ENCODE assay signal across 16 mouse cellular contexts in genomic region chr7:109542364-109542628, GRCm38 (mm10). TPM values are rescaled to one million over a fixed set of nuclear protein-coding genes. Genes with fewer than 3 reads are reported as not detected.
DNase-seq lines count a peak whose midpoint lies in the region; ATAC-seq and TF ChIP-seq lines count a peak whose summit lies in the region.
"Had no signal": no experiment of that assay in that cellular context is flagged by ENCODE, and none has a peak within 500 bp of the region (broad histone marks: within the 10 kb centered on the region; RNA-seq: fewer than 3 reads in every experiment).

No protein-coding gene starts in this region.

- ATAC-seq in heart, embryonic 11.5 days (replicated peaks; ENCODE audit: insufficient number of reproducible peaks, low FRiP score, low TSS enrichment) = no peak
- no peak for ATAC-seq in kidney, embryonic 16.5 days (ENCODE audit: low FRiP score, low TSS enrichment)
- ATAC-seq in midbrain, embryonic 11.5 days (ENCODE audit: low FRiP score) = no peak
- no peak for ATAC-seq in midbrain, embryonic 15.5 days (replicated peaks)
- no peak for ATAC-seq in stomach, postnatal 0 days (ENCODE audit: low FRiP score, low TSS enrichment)
- ATAC-seq: forebrain, embryonic 13.5 days had no signal

- no peak for TF ChIP-seq EP300 in heart, adult 2 months (IDR thresholded peaks at IDR 0.05; ENCODE audit: insufficient read depth, low read depth, low read length)
- TF ChIP-seq EP300 in stomach, postnatal 0 days (optimal IDR thresholded peaks at IDR 0.05) = no peak

- peaks cover 37% of the 10 kb centered on the region for H3K36me3 ChIP-seq in heart, adult 2 months (ENCODE audit: control insufficient read depth, insufficient read depth, low read length)
- H3K36me3 ChIP-seq in heart, embryonic 11.5 days (ENCODE audit: control insufficient read depth, insufficient read depth, low read length) = peaks cover 20% of the 10 kb centered on the region
- peaks cover 23% of the 10 kb centered on the region for H3K36me3 ChIP-seq in kidney, embryonic 16.5 days (ENCODE audit: insufficient read depth, low read length)
- no peaks in the 10 kb centered on the region for H3K36me3 ChIP-seq in midbrain, embryonic 11.5 days (ENCODE audit: control insufficient read depth, insufficient read depth, low read length)
- H3K36me3 ChIP-seq in midbrain, embryonic 15.5 days (replicated peaks) = no peaks in the 10 kb centered on the region
- peaks cover 19% of the 10 kb centered on the region for H3K36me3 ChIP-seq in stomach, postnatal 0 days (ENCODE audit: control insufficient read depth, insufficient read depth, low read length)

- H3K79me2 ChIP-seq in heart, adult 2 months (replicated peaks; ENCODE audit: control insufficient read depth, insufficient read depth, low read length) = no peaks in the 10 kb centered on the region

- no peak for DNase-seq in heart, adult 2 months
- DNase-seq in kidney, postnatal 4 days = no peak
- peak; percentile 57 for DNase-seq in midbrain, embryonic 11.5 days (ENCODE audit: low spot score, missing footprints)
- no peak for DNase-seq in stomach, postnatal 0 days (ENCODE audit: low spot score)
- DNase-seq in ovary, postnatal 10 days (ENCODE audit: low spot score) = no peak
- DNase-seq: adrenal gland, adult 8-10 months; B cell, adult 2 months; heart, postnatal 10 days; lung, postnatal 4 days; thymus, adult 2 months had no signal

- no peak for TF ChIP-seq POLR2A in heart, adult 2 months (IDR thresholded peaks at IDR 0.05; ENCODE audit: insufficient read depth, low read depth, low read length)

- peak overlapping the region; percentile 10; the same call in 1 of the 2 replicates for H3K9ac ChIP-seq in heart, adult 2 months (ENCODE audit: low read depth, low read length)
- H3K9ac ChIP-seq in heart, embryonic 11.5 days (ENCODE audit: low read depth, low read length) = no peak overlapping the region
- H3K9ac ChIP-seq in kidney, embryonic 16.5 days (replicated peaks; ENCODE audit: low read length) = no peak overlapping the region
- H3K9ac ChIP-seq in midbrain, embryonic 11.5 days (ENCODE audit: low read length) = no peak overlapping the region
- H3K9ac ChIP-seq in midbrain, embryonic 15.5 days = no peak overlapping the region
- H3K9ac ChIP-seq in stomach, postnatal 0 days (ENCODE audit: low read length) = no peak overlapping the region
- H3K9ac ChIP-seq: embryonic facial prominence, embryonic 15.5 days; forebrain, embryonic 13.5 days; limb, embryonic 13.5 days had no signal

- no peak overlapping the region for H3K4me3 ChIP-seq in heart, adult 2 months
- H3K4me3 ChIP-seq in heart, embryonic 11.5 days (ENCODE audit: low read depth, low read length) = no peak overlapping the region
- H3K4me3 ChIP-seq in kidney, embryonic 16.5 days (ENCODE audit: low read length) = no peak overlapping the region
- H3K4me3 ChIP-seq in midbrain, embryonic 11.5 days (ENCODE audit: low read depth, low read length) = no peak overlapping the region
- no peak overlapping the region for H3K4me3 ChIP-seq in midbrain, embryonic 15.5 days
- H3K4me3 ChIP-seq in stomach, postnatal 0 days (ENCODE audit: low read depth, low read length) = no peak overlapping the region
- H3K4me3 ChIP-seq: embryonic facial prominence, embryonic 15.5 days; forebrain, embryonic 13.5 days; limb, embryonic 13.5 days had no signal

- H3K4me2 ChIP-seq in heart, embryonic 11.5 days = no peak overlapping the region
- no peak overlapping the region for H3K4me2 ChIP-seq in kidney, embryonic 16.5 days (replicated peaks; ENCODE audit: low read depth, low read length)
- H3K4me2 ChIP-seq in midbrain, embryonic 11.5 days = no peak overlapping the region
- H3K4me2 ChIP-seq in midbrain, embryonic 15.5 days = no peak overlapping the region
- H3K4me2 ChIP-seq in stomach, postnatal 0 days (replicated peaks; ENCODE audit: low read depth) = no peak overlapping the region
- H3K4me2 ChIP-seq: embryonic facial prominence, embryonic 15.5 days; forebrain, embryonic 13.5 days; limb, embryonic 13.5 days had no signal

- 42% methylated on average over 3 of the region's 3 CpGs for WGBS in heart, adult 2 months
- WGBS in heart, embryonic 11.5 days (ENCODE audit: insufficient replicate concordance) = 50% methylated on average over 3 of the region's 3 CpGs
- 72% methylated on average over 3 of the region's 3 CpGs for WGBS in kidney, embryonic 16.5 days
- WGBS in midbrain, embryonic 11.5 days = 96% methylated on average over 3 of the region's 3 CpGs
- 94% methylated on average over 3 of the region's 3 CpGs for WGBS in midbrain, embryonic 15.5 days
- WGBS in stomach, postnatal 0 days = 87% methylated on average over 3 of the region's 3 CpGs

- H3K9me3 ChIP-seq in heart, embryonic 11.5 days (replicated peaks; ENCODE audit: control insufficient read depth, low read length) = no peaks in the 10 kb centered on the region
- H3K9me3 ChIP-seq in kidney, embryonic 16.5 days (ENCODE audit: low read length) = no peaks in the 10 kb centered on the region
- H3K9me3 ChIP-seq in midbrain, embryonic 11.5 days (ENCODE audit: control insufficient read depth, low read length) = no peaks in the 10 kb centered on the region
- H3K9me3 ChIP-seq in midbrain, embryonic 15.5 days = no peaks in the 10 kb centered on the region
- no peaks in the 10 kb centered on the region for H3K9me3 ChIP-seq in stomach, postnatal 0 days (ENCODE audit: control insufficient read depth, low read length)
- H3K9me3 ChIP-seq: embryonic facial prominence, embryonic 15.5 days; forebrain, embryonic 13.5 days; limb, embryonic 13.5 days had no signal

- no peak for TF ChIP-seq CTCF in heart, adult 2 months (IDR thresholded peaks at IDR 0.05)
- TF ChIP-seq CTCF in stomach, postnatal 0 days (IDR thresholded peaks at IDR 0.05; ENCODE audit: low read depth) = no peak

- peaks cover 28% of the 10 kb centered on the region for H3K4me1 ChIP-seq in heart, adult 2 months (ENCODE audit: control insufficient read depth, insufficient read depth, low read length)
- 0 out of 2 replicates have a peak, but pooled peaks cover 10% of the 10 kb centered on the region for H3K4me1 ChIP-seq in heart, embryonic 11.5 days (ENCODE audit: control insufficient read depth, insufficient read depth, low read length)
- no peaks in the 10 kb centered on the region for H3K4me1 ChIP-seq in kidney, embryonic 16.5 days (ENCODE audit: insufficient read depth, low read length)
- no peaks in the 10 kb centered on the region for H3K4me1 ChIP-seq in midbrain, embryonic 11.5 days (ENCODE audit: control insufficient read depth, insufficient read depth, low read length)
- H3K4me1 ChIP-seq in midbrain, embryonic 15.5 days = 0 out of 2 replicates have a peak, but pooled peaks cover 2% of the 10 kb centered on the region
- H3K4me1 ChIP-seq in stomach, postnatal 0 days (replicated peaks; ENCODE audit: control insufficient read depth, insufficient read depth) = no peaks in the 10 kb centered on the region
- H3K4me1 ChIP-seq: limb, embryonic 13.5 days had no signal

- intact Hi-C loops in heart, adult 2 months (cut with DNase I) = loop anchor here (2.0 kb wide), 1 partner anchor 15 kb away; no protein-coding TSS in a partner anchor

- peak overlapping the region; percentile 92 for H3K27ac ChIP-seq in heart, adult 2 months
- H3K27ac ChIP-seq in heart, embryonic 11.5 days (ENCODE audit: low read depth, low read length) = no peak overlapping the region
- peak overlapping the region; percentile 67; the same call in 1 of the 2 replicates for H3K27ac ChIP-seq in kidney, embryonic 16.5 days (ENCODE audit: low read length)
- no peak overlapping the region for H3K27ac ChIP-seq in midbrain, embryonic 11.5 days (ENCODE audit: low read depth, low read length)
- no peak overlapping the region for H3K27ac ChIP-seq in midbrain, embryonic 15.5 days
- peak overlapping the region; percentile 24; the same call in 1 of the 2 replicates for H3K27ac ChIP-seq in stomach, postnatal 0 days (replicated peaks)
- H3K27ac ChIP-seq: forebrain, embryonic 13.5 days; limb, embryonic 13.5 days had no signal

- no peaks in the 10 kb centered on the region for H3K27me3 ChIP-seq in heart, adult 2 months (ENCODE audit: control insufficient read depth, insufficient read depth, low read length)
- no peaks in the 10 kb centered on the region for H3K27me3 ChIP-seq in heart, embryonic 11.5 days (ENCODE audit: control insufficient read depth, insufficient read depth, low read length)
- H3K27me3 ChIP-seq in kidney, embryonic 16.5 days (ENCODE audit: insufficient read depth, low read length) = no peaks in the 10 kb centered on the region
- no peaks in the 10 kb centered on the region for H3K27me3 ChIP-seq in midbrain, embryonic 11.5 days (ENCODE audit: control insufficient read depth, insufficient read depth, low read length)
- H3K27me3 ChIP-seq in midbrain, embryonic 15.5 days (replicated peaks) = no peaks in the 10 kb centered on the region
- no peaks in the 10 kb centered on the region for H3K27me3 ChIP-seq in stomach, postnatal 0 days (ENCODE audit: control insufficient read depth, insufficient read depth, low read length)
- H3K27me3 ChIP-seq: embryonic facial prominence, embryonic 15.5 days; forebrain, embryonic 13.5 days; limb, embryonic 13.5 days had no signal

RNA-seq across cellular contexts. Expression of gene Rpl27a, which starts 23.3 kb away (rescaled TPM):
- total RNA-seq in heart, adult 2 months (2021) = 100 to 1,000 TPM; 102 to 105 TPM
- polyA plus RNA-seq in heart, adult 2 months (2012; rRNA removed) = 136 and 167 TPM in 2 replicates
- 88.2 and 106 TPM in 2 replicates for polyA plus RNA-seq in heart, embryonic 11.5 days (2014; fragmentation: Nextera tagmentation; extraction: Ambion mirVana)
- polyA plus RNA-seq in kidney, embryonic 16.5 days (2015; fragmentation: Nextera tagmentation; extraction: Ambion mirVana) = 122 and 129 TPM in 2 replicates
- polyA plus RNA-seq in midbrain, embryonic 11.5 days (2014; fragmentation: Nextera tagmentation; extraction: Ambion mirVana) = 116 and 127 TPM in 2 replicates
- polyA plus RNA-seq in midbrain, embryonic 15.5 days (2015; fragmentation: Nextera tagmentation; extraction: Ambion mirVana) = 64.4 and 67.9 TPM in 2 replicates
- polyA plus RNA-seq in stomach, postnatal 0 days (2015; fragmentation: Nextera tagmentation; extraction: Ambion mirVana) = 122 and 123 TPM in 2 replicates

RNA-seq across cellular contexts. Expression of gene Trim66, which starts 34.4 kb away (rescaled TPM):
- under 1 TPM in 1 of 2 experiments, not detected in 1; 0.21 TPM for total RNA-seq in heart, adult 2 months (2021)
- polyA plus RNA-seq in heart, adult 2 months (2012; rRNA removed) = 0.14 and 0.15 TPM in 2 replicates
- 0.03 and 0.04 TPM in 2 replicates for polyA plus RNA-seq in heart, embryonic 11.5 days (2014; fragmentation: Nextera tagmentation; extraction: Ambion mirVana)
- 0.03 TPM in 1 of 2 replicates, not detected in the other for polyA plus RNA-seq in kidney, embryonic 16.5 days (2015; fragmentation: Nextera tagmentation; extraction: Ambion mirVana)
- polyA plus RNA-seq in midbrain, embryonic 11.5 days (2014; fragmentation: Nextera tagmentation; extraction: Ambion mirVana) = 0.29 and 0.40 TPM in 2 replicates
- polyA plus RNA-seq in midbrain, embryonic 15.5 days (2015; fragmentation: Nextera tagmentation; extraction: Ambion mirVana) = 0.92 and 1.1 TPM in 2 replicates
- polyA plus RNA-seq in stomach, postnatal 0 days (2015; fragmentation: Nextera tagmentation; extraction: Ambion mirVana) = 0.02 TPM in 2 replicates

Comparison
In these comparisons a context has a peak if more than half of its experiments do, and no peak if none do; other contexts are left out.
1. H3K27ac ChIP-seq: peak in heart, adult 2 months (single experiment), kidney, embryonic 16.5 days (single experiment) and stomach, postnatal 0 days (single experiment); none in heart, embryonic 11.5 days (single experiment), midbrain, embryonic 11.5 days (single experiment) and midbrain, embryonic 15.5 days (single experiment).